In genomic region chr5:89952611-89953010, GRCm38 (mm10) we compare ENCODE assay signal across 20 mouse cellular contexts.
DNase-seq lines count a peak whose midpoint lies in the region; ATAC-seq and TF ChIP-seq lines count a peak whose summit lies in the region.
"Had no signal": no experiment of that assay in that cellular context is flagged by ENCODE, and none has a peak within 500 bp of the region (broad histone marks: within the 10 kb centered on the region; RNA-seq: fewer than 3 reads in every experiment).

No protein-coding gene starts in this region.

- no peak for TF ChIP-seq CTCF in E14TG2a.4 (conservative IDR thresholded peaks at IDR 0.05; ENCODE audit: low read length)

- no peaks in the 10 kb centered on the region for H3K27me3 ChIP-seq in E14TG2a.4 (ENCODE audit: insufficient read depth, low read length)
- H3K27me3 ChIP-seq: embryonic facial prominence, embryonic 12.5 days; forebrain, embryonic 13.5 days; forebrain, embryonic 15.5 days had no signal

- H3K9me3 ChIP-seq in E14TG2a.4 (ENCODE audit: low read length) = peaks cover 16% of the 10 kb centered on the region
- H3K9me3 ChIP-seq: embryonic facial prominence, embryonic 10.5 days; embryonic facial prominence, embryonic 12.5 days; forebrain, embryonic 13.5 days; forebrain, embryonic 15.5 days had no signal

- no peaks in the 10 kb centered on the region for H3K36me3 ChIP-seq in E14TG2a.4 (ENCODE audit: insufficient read depth, low read length)
- H3K36me3 ChIP-seq: embryonic facial prominence, embryonic 10.5 days; embryonic facial prominence, embryonic 12.5 days; forebrain, embryonic 15.5 days; G1E had no signal

- peak; percentile 20; the same call in 1 of the 2 replicates for ATAC-seq in frontal cortex, adult (ENCODE audit: low TSS enrichment)
- ATAC-seq: forebrain, embryonic 13.5 days; forebrain, embryonic 15.5 days had no signal

- no peaks in the 10 kb centered on the region for H3K4me1 ChIP-seq in E14TG2a.4 (replicated peaks; ENCODE audit: low read depth, low read length)
- H3K4me1 ChIP-seq: embryonic facial prominence, embryonic 10.5 days; embryonic facial prominence, embryonic 12.5 days; forebrain, embryonic 13.5 days; forebrain, embryonic 15.5 days had no signal

- peak overlapping the region; percentile 39 for H3K4me3 ChIP-seq in E14TG2a.4 (replicated peaks; ENCODE audit: low read length)
- H3K4me3 ChIP-seq: embryonic facial prominence, embryonic 10.5 days; embryonic facial prominence, embryonic 12.5 days; forebrain, embryonic 13.5 days; forebrain, embryonic 15.5 days had no signal

- DNase-seq in frontal cortex, postnatal 25 days (ENCODE audit: low spot score in 2 of 2) = no peak
- DNase-seq in R1 (ENCODE audit: low read depth, low spot score) = peak; percentile 32
- peak; percentile 2 for DNase-seq in brain, adult 2 months (ENCODE audit: low read depth, low spot score)
- no peak for DNase-seq in retina, postnatal 1 day
- DNase-seq in layer of hippocampus, postnatal 14 days (ENCODE audit: low spot score in 2 of 2) = no peak
- DNase-seq: adrenal gland, adult 2 months; adrenal gland, postnatal 10 days; adrenal gland, postnatal 25 days; cerebellum, adult 11-12 months; cerebellum, adult 2 months; cerebellum, adult 9-10 months; cerebellum, postnatal 10 days; cerebellum, postnatal 25 days had no signal

Comparison
In these comparisons a context has a peak if more than half of its experiments do, and no peak if none do; other contexts are left out.
1. DNase-seq: peak in R1 (single experiment) and brain, adult 2 months (single experiment); none in frontal cortex, postnatal 25 days (0 of 2), retina, postnatal 1 day (single experiment) and layer of hippocampus, postnatal 14 days (0 of 2).